Mouse (Mus musculus) embryonic facial prominence, embryonic 14.5 days (tissue): ENCODE data around the gene Abcb1b. TPM values are rescaled to one million over a fixed set of nuclear protein-coding genes. Genes with fewer than 3 reads are reported as not detected.
"Not testable (repeated sequence)": the region's sequence is repeated elsewhere in the genome, so short reads cannot be mapped to it uniquely, and the experiment has no call there.

Experiments used
- ATAC-seq: fragments of 200-750 bp; cut with Nextera tagmentation; 2 replicates; pipeline ENCODE4 v1.8.0; 2017; ENCODE audit warnings: low read depth, moderate number of reproducible peaks, moderate TSS enrichment
- DNase-seq: peaks from one replicate; pipeline ENCODE4 v3.0.0-alpha.2; 2015; ENCODE audit warnings: low spot score
- H3K27ac ChIP-seq: fragments of 300-500 bp; sonication (generic); replicated peaks from 2 replicates; pipeline ENCODE4 v1.5.1; 2014; ENCODE audit warnings: low read depth, mild to moderate bottlenecking, low read length, moderate library complexity
- H3K27me3 ChIP-seq: fragments of 300-500 bp; sonication (generic); replicated peaks from 2 replicates; pipeline ENCODE4 v1.6.1; 2014; ENCODE audit warnings: low read length; ENCODE audit not compliant: control insufficient read depth, insufficient read depth
- H3K36me3 ChIP-seq: fragments of 300-500 bp; sonication (generic); 2 replicates; pipeline ENCODE4 v1.6.1; 2014; ENCODE audit warnings: low read length, mixed read lengths; ENCODE audit not compliant: control insufficient read depth, insufficient read depth
- H3K4me1 ChIP-seq: fragments of 300-500 bp; sonication (generic); 2 replicates; pipeline ENCODE4 v1.6.1; 2014; ENCODE audit warnings: antibody characterized with exemption, low read length; ENCODE audit not compliant: control insufficient read depth, insufficient read depth
- H3K4me2 ChIP-seq: fragments of 300-500 bp; sonication (generic); 2 replicates; pipeline ENCODE4 v1.6.1; 2014; ENCODE audit warnings: low read depth, mild to moderate bottlenecking, low read length, moderate library complexity, mixed read lengths
- H3K4me3 ChIP-seq: fragments of 300-500 bp; sonication (generic); 2 replicates; pipeline ENCODE4 v1.5.1; 2014; ENCODE audit warnings: low read depth, mild to moderate bottlenecking, low read length
- H3K9ac ChIP-seq: fragments of 300-500 bp; sonication (generic); 2 replicates; pipeline ENCODE4 v1.6.1; 2014; ENCODE audit warnings: low read depth, mild to moderate bottlenecking, low read length, moderate library complexity, mixed read lengths
- H3K9me3 ChIP-seq: fragments of 300-500 bp; sonication (generic); 2 replicates; pipeline ENCODE4 v1.6.1; 2016; ENCODE audit warnings: low read length; ENCODE audit not compliant: control insufficient read depth
- WGBS: fragments of 180-500 bp; shearing (Covaris S2); extraction: QIAGEN DNeasy Blood & Tissue Kit; methylation state at CpG from one replicate; pipeline ENCODE4 v1.1.7; 2014; 5-methylcytosine and 5-hydroxymethylcytosine counted together
- polyA plus RNA-seq: library from polyadenylated mRNA; unstranded; fragments of >200 nt; fragmentation: Nextera tagmentation; extraction: Ambion mirVana; gene quantifications from 2 replicates; pipeline ENCODE4 v1.2.1, GENCODE M21; 2014

The Abcb1b gene
- polyA plus RNA-seq, 1 experiment from 2014 or later, result 3.0 TPM

DNA sequence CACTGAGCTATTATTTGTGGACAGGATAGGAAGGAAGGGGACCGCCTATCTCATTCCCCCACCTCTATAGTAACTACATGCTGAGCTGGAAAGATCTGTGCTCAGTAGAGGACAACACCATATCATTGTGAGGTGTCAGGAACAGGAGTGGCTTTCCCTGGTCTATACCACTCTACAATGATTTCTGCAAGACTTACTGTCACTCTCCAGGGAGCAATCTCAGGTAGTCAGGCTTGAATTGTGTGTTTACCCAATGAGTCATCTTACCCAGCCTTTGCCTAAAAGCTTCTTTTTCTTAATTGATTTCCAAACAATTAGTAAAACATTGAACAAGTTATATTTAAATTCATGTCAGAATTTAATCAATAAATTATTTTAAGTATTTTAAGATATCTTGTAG lies 15.9 kb downstream of the Abcb1b start:
- WGBS, result 76% methylated on average over 1 of the region's 1 CpGs
- ATAC-seq (no peak), DNase-seq (no peak)
- Histone ChIP-seq H3K4me3 (no peak overlapping the region), H3K27me3 (no peaks in the 10 kb centered on the region), H3K4me2 (no peak overlapping the region), H3K9me3 (no peaks in the 10 kb centered on the region), H3K4me1 (no peaks in the 10 kb centered on the region), H3K9ac (no peak overlapping the region), H3K36me3 (no peaks in the 10 kb centered on the region), H3K27ac (no peak overlapping the region)

DNA sequence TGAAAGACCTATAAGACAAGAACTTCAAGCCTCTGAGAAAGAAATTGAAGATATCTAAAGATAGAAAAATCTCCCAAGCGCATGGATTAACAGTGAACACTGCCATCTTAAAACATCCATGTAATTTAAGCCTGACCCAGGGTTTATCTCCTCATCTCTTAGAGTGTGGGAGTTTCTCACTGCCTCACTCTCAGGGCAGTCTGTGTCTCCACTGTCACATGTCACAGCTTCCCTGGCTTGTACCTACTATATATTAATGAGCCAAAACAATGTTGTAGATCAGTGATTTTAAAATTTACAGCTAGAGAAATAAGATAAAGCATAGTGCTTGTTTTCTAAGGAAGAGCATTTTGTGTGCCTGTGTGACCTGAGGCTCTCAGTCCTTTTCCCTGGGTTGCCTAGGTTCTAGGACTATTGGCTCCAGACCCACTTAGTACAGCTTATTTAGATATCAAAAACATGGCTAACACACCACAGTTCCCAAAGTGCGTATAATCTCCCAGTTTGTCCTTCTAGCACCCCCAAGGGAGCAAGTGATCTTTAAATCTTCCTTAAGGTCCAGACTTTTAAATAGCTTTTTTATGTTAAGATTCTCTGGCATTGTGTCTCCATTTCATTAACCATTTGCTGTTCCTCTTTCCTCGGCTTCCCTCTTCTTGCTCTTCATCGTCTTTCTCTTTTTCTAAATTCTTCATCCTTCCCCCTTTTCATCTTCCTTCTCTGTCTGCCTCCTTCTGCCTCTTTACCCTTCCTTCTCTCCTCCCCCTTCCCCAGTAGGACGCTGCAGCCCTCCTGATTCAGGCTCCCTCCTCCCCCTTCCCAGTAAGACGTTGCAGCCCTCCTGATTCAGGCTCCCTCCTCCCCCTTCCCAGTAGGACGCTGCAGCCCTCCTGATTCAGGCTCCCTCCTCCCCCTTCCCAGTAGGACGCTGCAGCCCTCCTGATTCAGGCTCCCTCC lies 22.0 kb downstream of the Abcb1b start:
- no peak for ATAC-seq
- peak overlapping the region; percentile 4 for H3K4me3 ChIP-seq
- peaks cover 4% of the 10 kb centered on the region; the same call in 1 of the 2 replicates for H3K4me1 ChIP-seq
- no peak overlapping the region for H3K27ac ChIP-seq
- 0 out of 2 replicates have a peak overlapping the region, but pooled peaks have one; percentile 25 for H3K9ac ChIP-seq
- no peaks in the 10 kb centered on the region for H3K27me3 ChIP-seq
- WGBS, result 12% methylated on average over 7 of the region's 8 CpGs
- H3K4me2 ChIP-seq, result peak overlapping the region; percentile 41
- H3K9me3 ChIP-seq, result no peaks in the 10 kb centered on the region
- no peak for DNase-seq
- H3K36me3 ChIP-seq, result no peaks in the 10 kb centered on the region

DNA sequence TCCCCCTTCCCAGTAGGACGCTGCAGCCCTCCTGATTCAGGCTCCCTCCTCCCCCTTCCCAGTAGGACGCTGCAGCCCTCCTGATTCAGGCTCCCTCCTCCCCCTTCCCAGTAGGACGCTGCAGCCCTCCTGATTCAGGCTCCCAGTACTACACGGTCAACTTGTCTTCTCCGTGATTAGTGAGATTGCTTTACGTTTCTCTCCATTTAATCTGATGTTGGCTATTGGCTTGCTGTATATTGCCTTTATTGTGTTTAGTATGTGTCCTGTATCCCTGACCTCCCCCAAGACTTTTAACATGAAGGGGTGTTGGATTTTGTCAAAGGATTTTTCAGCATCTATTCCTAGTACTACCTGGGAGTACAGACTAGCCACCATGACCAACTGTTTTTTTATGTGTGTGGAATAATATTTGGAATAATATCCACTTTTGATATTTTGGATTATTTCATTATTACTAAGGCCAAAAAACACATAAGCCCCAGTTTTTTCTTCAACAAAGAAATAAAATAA lies 22.7 kb downstream of the Abcb1b start:
- H3K27me3 ChIP-seq, DNase-seq, H3K27ac ChIP-seq, H3K9me3 ChIP-seq, H3K36me3 ChIP-seq, H3K9ac ChIP-seq, H3K4me1 ChIP-seq, ATAC-seq: not testable (repeated sequence)
- peak overlapping the region; percentile 4; the same call in 1 of the 2 replicates for H3K4me3 ChIP-seq
- 0% methylated on average over 4 of the region's 6 CpGs for WGBS
- H3K4me2 ChIP-seq, result peak overlapping the region; percentile 41

DNA sequence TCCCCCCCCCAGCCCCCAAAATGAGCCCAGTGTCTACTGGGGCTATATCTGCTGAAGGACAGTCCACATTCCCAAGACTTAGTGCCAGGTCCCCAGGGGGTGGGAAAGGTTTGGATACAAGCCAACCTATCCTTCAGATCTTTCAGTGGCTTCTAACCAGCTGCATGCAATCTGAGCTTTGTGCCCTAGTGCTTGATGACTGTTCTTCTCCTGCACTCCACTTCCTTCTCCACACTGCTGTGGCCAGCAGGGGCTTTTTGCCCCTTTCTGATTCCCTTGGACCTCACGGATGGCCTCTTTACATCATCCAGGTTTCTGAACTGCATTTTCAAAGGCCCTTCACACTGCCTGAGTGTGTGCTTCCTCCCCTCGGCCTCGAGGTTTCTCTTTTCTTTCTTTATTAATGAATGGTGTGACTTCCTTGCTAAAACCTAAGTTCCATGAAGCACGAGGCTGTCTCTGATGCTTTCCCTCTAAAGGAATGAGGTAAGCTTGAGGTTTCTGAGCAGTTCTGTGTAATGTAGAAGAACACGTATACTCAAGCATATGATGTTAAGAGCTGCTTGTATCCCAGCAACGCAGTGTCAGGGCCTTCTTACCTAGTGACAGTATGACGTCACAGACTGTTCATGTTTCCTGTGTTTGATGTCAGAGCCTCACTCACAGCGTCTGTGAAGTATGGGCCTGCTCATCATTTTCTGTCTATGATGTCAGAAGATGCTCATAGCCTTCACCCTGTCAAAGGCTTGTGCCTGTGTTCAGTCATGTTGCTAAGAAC lies 40.9 kb downstream of the Abcb1b start:
- peak; percentile 7 for DNase-seq
- Histone ChIP-seq H3K9me3 (no peaks in the 10 kb centered on the region), H3K9ac (no peak overlapping the region), H3K36me3 (no peaks in the 10 kb centered on the region), H3K27ac (no peak overlapping the region), H3K4me2 (no peak overlapping the region), H3K4me3 (no peak overlapping the region), H3K27me3 (no peaks in the 10 kb centered on the region), H3K4me1 (peaks cover 4% of the 10 kb centered on the region; the same call in 1 of the 2 replicates)
- ATAC-seq, result 0 out of 2 replicates have a peak, but pooled peaks have one; percentile 15
- 59% methylated on average over 8 of the region's 8 CpGs for WGBS

DNA sequence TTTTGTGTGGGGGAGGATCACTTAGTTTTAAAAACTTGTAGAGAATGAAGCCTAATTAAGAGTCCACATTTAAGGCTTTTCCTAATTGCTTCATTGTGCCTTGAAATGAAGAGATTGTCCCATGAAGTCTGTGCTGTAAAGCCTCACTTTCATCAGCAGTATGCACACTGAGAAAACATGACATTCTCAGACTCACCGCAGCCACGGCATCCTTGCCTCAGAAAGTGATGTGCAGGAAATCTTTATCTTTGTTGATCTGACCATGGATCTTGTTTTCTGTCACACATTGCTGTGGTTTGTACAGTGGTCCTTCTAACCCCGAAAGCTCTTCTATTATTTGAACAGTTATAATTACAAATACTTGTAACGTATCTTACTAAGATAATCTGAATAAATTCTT lies 41.7 kb downstream of the Abcb1b start:
- Histone ChIP-seq H3K4me2 (no peak overlapping the region), H3K27me3 (no peaks in the 10 kb centered on the region), H3K4me3 (no peak overlapping the region), H3K36me3 (no peaks in the 10 kb centered on the region), H3K9ac (no peak overlapping the region), H3K4me1 (peaks cover 4% of the 10 kb centered on the region; the same call in 1 of the 2 replicates), H3K9me3 (no peaks in the 10 kb centered on the region), H3K27ac (no peak overlapping the region)
- DNase-seq (no peak), ATAC-seq (no peak)
- WGBS, result 77% methylated on average over 4 of the region's 4 CpGs

DNA sequence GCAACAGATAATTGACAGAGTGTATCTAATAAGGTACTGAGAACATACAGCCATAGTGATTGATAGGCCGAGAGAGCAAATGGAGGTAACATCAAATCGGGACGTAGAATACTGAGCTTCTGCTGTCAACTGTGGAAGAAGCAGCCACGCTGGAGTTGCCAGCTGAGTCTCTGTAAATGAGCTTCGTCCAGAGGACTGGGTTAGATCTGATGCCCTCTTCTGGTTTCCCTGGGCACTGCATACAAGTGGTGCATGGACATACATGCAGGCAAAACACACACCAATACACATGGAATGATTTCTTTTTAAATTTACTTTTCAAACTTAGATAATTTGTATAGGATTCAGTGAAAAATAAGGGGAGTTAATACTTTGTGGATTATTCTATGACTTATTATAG lies 42.9 kb downstream of the Abcb1b start:
- no peak for ATAC-seq
- 33% methylated on average over 5 of the region's 5 CpGs for WGBS

DNA sequence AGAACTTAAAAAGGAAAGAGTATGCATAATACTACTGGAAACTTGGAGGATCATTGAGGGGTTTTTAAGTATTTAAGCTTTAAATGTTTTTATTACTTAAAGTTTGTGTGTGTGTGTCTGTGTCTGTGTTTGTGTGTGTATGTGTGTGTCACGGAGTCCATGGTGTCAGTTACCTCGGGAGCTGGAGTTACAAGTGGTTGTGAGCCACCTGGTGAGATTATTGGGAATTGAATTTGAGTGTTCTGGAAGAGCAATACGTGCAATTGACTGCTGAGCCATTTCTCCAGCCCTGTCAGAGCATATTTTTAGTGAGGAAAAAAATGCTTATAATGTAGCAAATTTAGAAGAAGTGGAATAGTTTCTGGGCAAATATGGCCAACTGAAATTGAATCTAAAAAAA lies 44.9 kb downstream of the Abcb1b start:
- no peaks in the 10 kb centered on the region for H3K9me3 ChIP-seq
- H3K4me1 ChIP-seq, result peaks cover 4% of the 10 kb centered on the region; the same call in 1 of the 2 replicates
- DNase-seq, result peak; percentile 21
- no peak overlapping the region for H3K4me2 ChIP-seq
- no peak overlapping the region for H3K4me3 ChIP-seq
- no peaks in the 10 kb centered on the region for H3K36me3 ChIP-seq
- WGBS, result 30% methylated on average over 3 of the region's 3 CpGs
- H3K9ac ChIP-seq, result no peak overlapping the region
- ATAC-seq, result no peak
- H3K27ac ChIP-seq, result no peak overlapping the region
- H3K27me3 ChIP-seq, result no peaks in the 10 kb centered on the region

More for the DNA sequence above, 42.9 kb downstream of the Abcb1b start:
- H3K9ac ChIP-seq, result no peak overlapping the region
- no peak overlapping the region for H3K4me2 ChIP-seq
- no peaks in the 10 kb centered on the region for H3K9me3 ChIP-seq
- peak; percentile 58 for DNase-seq
- peaks cover 4% of the 10 kb centered on the region; the same call in 1 of the 2 replicates for H3K4me1 ChIP-seq
- no peaks in the 10 kb centered on the region for H3K36me3 ChIP-seq
- H3K27me3 ChIP-seq, result no peaks in the 10 kb centered on the region
- H3K27ac ChIP-seq, result no peak overlapping the region
- H3K4me3 ChIP-seq, result no peak overlapping the region
